Mouse (Mus musculus) cerebellum, adult 9-11 months (tissue): ENCODE results near the gene Cnot8.
"Not testable (repeated sequence)": the region's sequence is repeated elsewhere in the genome, so short reads cannot be mapped to it uniquely, and the experiment has no call there.

Experiments
- DNase-seq: peaks from one replicate; pipeline ENCODE4 v3.0.0; 2022

The Cnot8 gene

DNA sequence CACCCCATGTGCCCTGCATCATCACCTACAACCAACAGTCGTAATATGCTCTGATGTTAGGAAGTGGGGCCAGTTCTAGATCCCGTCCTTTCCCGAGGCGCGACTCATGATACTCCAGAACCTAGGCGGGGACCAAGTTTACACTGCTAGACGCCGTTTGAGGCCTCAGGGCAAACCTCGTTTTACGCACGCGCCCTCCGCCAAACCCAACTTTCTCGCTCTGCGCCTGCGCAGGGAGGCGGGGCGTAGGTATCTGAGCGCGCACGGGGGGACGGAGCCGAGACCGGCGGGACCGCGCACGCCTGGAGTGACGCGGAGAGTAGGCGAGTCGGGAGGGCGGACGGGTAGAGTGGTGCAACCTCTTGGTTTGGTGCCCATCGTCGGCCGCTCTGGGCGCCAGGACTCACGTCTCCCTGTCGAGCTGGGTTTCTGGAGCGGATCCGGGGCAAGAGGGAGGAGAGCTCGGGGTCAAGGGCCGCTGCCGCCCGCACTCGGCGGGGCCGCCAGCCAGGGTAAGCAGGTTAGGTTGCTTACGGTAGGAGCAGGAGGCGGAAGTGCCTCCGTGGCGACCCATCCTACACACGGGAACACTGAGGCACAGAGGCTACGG, at the start of gene Cnot8:
TSS of gene Cnot8 (plus strand) at position 457 of the 610 bp plus-strand sequence.
- DNase-seq: peak; percentile 100

DNA sequence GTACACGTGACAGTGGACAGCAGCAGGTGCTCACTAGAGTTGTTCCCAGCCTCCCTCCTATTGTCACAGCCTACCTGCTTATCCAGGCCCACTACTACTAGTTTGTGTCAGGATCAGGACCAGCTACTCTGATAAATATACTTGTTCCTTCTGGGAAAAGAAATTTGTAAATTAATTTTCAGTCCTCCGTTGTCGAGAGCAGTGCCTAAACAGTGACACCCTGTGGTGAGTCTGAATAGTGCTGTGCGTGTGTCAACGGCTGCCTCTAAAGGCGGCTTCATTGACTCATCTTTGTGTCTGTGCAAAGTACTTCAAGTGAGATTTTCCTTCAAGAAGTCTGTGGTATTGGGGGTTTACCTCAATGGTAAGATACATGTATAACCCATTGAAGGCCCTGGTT, 46.5 kb upstream of the Cnot8 start:
- DNase-seq: peak; percentile 47

DNA sequence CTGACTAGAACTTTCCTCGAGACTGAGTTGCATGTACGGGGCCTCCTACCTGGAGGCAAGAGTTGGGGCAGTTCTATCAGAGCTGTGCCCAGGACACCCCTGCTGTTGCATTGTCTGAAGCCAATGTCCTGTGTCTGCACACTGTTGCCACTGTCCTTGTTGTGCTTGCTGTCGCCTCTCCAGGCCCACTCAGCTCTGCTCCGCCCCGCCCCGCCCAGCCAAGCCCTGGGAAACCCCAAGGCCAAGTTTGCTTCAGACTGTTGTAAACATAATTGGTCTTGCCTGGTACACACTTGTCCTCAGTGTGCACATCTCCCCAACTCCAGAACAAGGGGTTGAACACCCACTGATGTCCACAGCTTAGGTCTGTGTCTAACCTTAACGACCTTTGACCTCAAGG, 44.2 kb upstream of the Cnot8 start:
- DNase-seq: not testable (repeated sequence)

DNA sequence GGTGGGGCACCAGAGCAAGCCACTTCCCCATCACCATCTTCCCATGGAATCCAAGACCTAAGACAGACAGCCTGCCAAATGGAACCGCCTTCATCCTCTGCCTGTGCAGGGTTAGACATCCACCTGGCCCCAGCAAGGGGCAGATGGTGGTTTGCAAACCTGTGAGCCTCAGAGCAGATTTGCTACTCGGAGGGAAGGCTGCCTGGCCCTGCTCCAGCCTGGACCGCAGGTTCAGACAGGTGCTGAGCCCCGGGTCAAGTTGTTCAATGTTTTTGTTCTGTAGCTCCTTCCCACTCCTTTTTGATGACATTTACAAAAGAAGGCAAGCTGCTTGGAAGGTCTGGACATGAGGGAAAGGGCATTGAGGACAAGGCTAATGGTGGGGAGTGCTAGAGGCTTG, 42.7 kb upstream of the Cnot8 start:
- DNase-seq: peak; percentile 87

DNA sequence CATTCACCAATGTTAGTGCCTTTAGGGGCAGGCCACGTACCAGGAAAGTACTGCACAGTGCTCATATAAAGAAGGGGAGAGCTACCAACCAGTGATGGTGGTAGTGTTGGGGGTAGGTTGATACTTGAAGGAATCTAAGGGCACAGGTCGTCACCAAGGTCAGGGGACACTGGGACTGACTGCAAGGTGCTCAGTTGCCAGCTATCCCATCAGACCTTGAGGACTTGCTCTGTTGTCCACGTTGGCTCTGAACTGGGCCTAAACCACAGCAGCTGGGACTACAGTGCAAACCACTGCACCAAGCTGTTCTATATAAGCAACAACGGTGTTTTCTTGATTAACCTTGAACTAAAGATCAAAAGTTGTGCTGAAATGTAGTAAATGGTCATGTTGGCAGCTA, 41.4 kb upstream of the Cnot8 start:
- DNase-seq: no peak

DNA sequence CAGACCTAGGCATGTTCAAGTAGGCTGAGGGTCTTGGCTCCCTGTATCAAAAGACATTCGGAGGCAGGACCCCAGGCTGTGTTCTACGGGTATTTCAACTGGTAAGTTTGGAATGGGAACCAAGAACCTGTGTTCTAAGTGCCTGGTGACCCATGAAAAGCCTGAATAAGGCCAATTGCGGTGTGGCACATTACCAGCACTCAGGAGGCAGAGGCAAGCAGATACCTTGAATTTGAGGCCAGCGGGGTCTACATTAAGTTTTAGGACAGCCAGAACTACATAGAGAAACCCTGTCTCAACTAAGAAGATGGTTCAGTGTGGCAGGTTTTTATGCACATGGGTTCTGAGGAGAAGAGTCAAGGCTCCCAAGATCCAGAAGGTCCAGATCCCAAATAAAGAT, 38.9 kb upstream of the Cnot8 start:
- no peak for DNase-seq

DNA sequence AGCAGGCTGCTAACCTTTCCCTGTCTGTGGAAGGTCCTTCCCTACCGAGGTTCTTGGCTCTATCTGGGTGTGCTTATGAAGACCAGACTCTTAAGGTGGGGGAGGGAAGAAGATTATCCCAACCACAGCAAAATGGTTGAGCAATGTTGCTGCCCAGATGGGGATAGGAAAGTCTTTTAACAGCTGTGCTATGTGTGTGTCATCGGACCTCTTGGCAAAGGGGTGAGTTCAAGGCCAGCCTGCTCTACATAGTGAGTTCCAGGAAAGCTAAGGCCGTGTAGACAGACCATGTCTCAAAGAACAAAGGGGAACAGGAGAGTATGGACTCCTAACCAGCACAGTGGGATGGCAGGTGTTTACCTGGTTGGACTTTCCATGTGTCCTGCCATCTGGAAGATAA, 31.0 kb upstream of the Cnot8 start:
- DNase-seq: no peak

DNA sequence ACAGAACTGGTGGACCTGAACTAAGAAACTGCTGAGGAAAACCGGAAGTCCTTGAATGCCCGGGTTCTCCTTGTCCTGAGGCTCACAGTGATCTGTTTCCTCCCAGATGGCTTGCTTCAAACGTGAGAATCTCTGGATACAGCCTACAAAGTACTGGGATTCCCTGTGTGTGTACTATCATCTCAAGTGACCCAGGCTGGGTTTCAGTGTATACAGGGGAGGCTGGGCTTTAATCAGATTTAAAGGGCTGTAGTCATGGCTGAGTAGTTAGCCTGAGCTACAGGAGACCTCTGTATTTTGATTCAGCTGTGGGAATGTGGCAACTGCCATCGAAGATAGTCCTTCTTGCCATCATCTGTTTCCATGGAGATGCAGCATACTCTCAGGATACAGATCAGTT, 26.7 kb upstream of the Cnot8 start:
- no peak for DNase-seq

DNA sequence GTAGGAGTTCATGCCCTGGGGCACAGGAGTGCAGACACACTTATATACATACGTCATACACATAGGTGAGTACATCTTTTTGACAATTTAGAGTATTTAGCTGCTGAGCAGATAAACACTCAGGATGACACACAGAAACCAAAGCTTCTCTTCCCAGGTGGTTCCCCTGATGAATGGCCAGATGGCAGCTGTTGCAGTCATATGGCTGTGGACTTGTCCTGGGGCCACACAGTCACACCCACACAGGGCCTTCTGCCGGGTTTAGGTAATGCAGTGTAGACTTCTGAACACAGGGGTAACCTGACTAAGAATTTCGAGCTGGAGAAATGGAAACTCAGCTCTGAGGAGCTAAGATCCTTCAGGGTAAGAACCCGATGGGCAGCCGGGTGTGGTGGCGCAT, 22.2 kb upstream of the Cnot8 start:
- peak; percentile 78 for DNase-seq

DNA sequence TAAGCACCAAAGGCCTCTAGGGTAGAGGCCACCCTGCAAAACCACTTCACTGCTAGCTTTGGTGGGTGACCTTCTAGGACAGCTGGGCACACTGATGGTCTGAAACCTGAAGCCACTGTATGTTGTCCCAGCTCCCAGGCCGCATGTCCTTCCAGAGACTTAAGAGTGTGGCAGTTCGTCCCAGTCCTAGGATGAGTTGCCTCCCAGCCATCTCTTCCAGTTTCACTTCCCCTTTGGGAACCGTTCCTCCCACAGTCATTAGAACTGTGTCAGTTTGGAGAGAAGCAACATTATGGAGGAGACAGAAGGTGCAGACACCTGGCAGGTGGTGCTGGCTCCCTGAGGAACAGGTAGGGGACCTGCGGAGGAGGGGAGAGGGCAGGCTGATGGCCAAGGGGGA, 11.4 kb upstream of the Cnot8 start:
- DNase-seq: peak; percentile 42

DNA sequence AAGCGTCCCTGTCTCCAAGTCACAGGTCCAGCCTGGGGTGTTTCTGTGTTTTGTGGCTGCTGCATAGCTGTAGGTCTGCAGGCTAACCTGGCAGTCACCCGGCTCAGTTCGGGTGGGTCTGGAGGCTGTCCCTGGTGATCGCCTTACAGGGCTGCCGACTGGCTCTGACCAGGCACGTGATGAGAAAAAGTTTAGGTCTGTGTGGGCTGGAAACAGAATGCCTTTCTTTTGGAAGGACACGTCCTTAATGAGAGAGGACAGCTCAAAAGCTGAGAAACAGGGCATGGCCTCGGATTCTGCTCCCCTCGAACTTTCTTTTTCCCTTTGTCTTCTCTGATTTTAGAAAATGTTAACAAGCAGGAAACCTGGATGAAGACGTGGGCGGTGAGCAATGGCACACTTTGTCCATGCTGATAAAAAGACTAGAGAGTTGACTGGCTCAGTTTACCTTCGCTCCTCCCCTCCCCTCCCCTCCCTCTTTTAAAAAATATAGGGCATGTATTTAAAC, 10.9 kb upstream of the Cnot8 start, which contains the start of gene Gm12248:
TSS of gene Gm12248 (minus strand) at position 114 of the 508 bp plus-strand sequence.
- no peak for DNase-seq

DNA sequence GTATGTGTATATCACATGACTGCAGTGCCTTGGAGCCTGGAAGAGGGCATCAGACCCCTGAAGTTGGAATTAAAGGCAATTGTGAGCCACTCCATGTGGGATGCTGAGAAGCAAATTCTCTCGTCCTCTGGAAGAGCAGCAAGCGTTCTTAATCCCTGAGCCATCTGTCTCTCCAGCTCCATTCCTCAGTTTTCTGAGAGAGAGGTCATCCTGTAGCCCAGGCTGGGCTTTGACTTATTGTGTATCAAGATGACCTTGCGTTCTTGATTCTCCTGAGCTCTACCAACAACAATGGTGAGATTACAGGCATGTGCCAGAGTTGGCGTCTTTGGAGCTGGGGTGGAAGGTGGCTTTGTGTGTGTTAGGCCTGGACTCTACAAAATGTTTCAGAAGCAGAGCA, 9.2 kb upstream of the Cnot8 start:
- DNase-seq: no peak

DNA sequence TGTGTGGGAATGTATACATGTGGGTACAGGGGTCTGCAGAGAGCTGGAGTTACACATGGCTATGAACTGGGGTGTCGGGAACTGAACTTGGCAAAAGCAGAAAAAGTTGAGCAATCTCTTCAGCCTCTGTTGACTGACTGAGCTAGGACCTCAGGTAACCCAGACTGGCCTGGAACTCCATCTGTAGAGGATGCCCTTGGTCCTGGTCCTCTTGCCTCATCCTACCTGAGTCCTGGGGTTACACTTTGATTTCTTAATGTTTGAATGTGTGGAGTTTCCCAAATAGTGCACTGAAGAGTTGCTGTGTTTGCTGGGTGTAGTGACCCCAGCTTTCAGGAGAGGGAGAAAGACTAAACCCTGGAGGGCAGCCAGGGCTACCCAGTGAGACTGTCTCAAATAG, 8.4 kb upstream of the Cnot8 start:
- no peak for DNase-seq

DNA sequence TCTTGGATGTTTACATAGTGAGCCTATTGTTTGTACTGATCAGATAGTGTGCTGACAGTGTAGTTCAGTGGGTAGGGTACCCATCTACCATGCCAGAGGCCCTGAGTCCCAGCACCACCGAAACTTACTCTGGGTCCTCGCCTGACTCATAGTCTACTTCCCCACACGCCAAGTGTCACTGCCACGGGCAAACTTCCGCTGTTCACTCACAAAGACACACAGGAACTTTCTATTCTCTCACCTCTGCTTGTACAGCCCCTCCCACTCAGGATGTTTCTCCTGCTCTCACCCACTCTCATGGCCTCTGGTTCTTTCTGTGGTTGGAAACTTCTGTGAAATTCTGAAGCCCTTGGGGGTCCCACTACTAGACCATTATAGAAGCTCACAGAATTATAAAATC, 7.8 kb upstream of the Cnot8 start:
- DNase-seq: peak; percentile 45

DNA sequence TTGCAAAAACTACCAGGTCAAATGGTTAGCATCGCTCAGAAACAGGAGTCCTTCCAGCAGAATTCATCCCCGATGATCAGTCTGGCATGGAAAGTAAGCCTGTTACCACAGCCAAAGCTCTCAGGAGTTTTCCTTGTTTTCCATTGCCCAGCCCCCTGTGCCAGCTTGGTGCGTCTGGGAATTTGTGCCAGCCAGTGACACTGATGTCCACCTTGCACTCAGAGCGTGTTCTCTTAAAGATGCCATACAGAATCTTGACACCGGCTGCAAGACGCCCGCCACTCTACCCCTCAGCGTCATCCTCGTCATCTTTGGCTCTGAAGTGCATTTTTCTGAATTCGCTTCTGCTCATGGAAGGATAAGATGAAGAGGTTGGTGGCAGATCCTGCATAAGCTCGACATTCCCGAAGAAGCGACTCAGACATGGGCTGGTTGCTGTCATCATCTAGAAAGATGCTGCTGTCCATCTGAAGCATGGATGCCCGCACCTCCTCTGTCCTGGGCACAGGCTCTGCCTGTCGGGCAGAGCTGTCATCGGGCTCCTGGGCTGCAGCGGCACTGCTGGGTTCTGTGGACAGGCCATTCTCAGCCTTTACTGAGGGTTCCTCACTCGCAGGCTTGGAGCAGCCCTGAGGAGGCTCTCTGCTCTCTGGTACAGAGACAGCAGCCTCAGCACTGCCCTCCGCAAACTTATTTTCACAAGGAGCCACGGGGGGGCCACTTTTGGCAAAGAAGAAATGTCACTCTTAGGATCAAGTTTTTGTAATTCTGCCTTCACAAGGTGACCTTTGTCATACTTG, 6.9 kb upstream of the Cnot8 start:
- peak; percentile 77 for DNase-seq

DNA sequence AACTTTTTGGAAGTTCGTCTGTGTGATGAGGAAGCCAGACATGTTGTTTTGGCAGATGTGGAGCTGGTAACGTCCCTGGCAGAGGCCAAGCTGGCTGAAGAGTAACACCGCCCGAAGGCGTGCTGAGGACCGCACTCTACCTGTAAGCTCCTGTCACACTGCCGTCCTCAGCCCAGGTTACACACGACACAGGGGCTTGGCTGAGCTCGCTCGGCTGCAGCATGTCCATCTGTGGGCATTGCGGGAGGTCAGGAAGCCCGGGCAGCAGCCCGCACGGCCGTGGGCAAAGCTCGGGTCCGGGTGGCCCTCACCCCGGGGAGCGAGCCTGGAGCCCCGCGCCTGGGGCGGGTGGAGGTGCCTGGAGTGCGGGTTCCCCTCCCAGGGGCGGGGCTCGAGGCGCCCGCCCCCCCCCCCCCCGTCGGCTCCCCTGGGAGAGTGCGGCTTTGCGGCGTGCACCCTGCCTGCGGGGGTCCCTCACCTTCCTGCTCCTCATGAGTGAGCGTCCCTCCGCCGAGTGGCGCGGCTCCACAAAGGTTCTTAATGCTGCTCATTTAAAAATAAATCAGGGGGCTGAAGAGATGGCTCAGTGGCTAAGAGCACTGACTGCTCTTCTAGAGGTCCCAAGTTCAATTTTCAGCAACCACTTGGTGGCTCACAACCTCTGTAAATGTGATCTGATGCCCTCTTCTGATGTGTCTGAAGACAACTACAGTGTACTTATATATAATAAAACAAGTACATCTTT, 6.2 kb upstream of the Cnot8 start:
- DNase-seq: peak; percentile 81

DNA sequence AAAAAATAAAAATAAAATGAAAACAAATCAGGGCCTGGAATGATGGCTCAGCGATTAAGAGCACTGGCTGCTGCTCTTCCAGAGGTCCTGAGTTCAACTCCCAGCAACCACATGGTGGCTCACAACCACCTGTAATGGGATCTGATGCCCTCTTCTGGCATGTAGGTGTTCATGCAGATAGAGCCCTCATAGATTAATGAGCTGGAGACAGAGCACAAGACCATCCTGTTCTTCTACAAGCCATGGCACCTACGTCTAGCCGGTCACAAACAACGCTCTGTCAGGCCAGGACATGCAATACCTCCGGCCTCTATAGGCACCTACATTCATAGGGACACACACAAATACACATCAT, 5.6 kb upstream of the Cnot8 start:
- DNase-seq: not testable (repeated sequence)

DNA sequence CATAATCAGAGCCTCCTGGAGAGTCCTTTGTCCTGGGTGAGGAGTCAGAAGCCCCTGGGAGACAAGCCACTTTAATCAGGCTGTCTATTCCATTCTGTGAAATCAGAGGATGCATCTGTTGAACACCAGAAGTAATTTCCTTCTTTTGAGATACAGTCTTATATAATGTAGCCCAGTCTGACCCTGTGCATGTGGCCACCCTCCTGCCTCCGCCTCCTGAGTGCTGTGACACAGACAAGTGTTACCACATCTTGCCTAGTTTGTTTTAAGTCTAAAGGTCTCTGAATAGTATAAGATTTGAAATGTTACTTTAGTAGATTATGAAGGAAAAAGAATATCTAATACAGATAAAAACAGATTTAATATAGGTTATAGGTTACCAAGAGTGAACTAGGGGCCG, 3.9 kb upstream of the Cnot8 start:
- DNase-seq: no peak

DNA sequence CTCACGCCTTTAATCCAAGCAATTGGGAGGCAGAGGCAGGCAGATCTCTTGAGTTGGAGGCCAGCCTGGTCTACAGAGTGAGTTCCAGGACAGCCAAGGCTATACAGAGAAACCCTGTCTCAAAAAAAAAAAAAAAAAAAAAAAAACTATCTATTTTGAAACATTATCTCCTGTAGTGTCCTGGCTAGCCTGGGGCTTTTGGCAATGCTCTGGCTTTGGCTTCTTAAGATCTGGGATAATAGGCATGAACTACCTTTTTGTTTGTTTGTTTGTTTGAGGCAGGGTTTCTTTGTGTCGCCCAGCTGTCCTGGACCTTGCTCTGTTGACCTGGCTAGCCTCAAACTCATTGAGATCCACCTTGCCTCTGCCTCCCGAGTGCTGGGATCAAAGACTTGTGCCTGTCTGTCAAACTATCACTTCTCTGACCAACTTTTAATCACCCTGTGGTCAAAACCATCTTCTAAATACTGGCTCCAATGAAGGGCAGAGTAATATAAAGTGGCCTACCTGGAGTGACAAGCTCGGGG, 2.7 kb upstream of the Cnot8 start:
- no peak for DNase-seq

DNA sequence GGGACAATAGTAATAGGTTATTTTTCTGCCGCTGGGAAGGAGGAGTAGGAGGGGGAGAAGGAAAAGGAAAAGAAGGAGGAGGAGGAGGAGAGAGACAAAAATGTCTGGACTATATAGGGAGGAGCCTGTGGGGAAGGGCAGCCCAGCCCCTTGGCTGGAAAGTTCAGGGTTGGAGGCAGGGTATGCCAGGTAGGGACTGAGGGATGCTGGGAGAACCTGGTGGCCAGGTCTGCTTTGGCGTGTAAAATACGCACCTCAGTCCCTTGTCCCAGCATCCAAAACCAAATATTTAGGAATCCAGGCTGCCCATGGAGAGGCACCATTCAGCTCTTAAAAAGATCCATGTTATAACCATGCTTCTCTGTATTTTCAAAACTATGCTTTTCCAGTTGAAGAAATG, 1.8 kb upstream of the Cnot8 start:
- DNase-seq: peak; percentile 45

DNA sequence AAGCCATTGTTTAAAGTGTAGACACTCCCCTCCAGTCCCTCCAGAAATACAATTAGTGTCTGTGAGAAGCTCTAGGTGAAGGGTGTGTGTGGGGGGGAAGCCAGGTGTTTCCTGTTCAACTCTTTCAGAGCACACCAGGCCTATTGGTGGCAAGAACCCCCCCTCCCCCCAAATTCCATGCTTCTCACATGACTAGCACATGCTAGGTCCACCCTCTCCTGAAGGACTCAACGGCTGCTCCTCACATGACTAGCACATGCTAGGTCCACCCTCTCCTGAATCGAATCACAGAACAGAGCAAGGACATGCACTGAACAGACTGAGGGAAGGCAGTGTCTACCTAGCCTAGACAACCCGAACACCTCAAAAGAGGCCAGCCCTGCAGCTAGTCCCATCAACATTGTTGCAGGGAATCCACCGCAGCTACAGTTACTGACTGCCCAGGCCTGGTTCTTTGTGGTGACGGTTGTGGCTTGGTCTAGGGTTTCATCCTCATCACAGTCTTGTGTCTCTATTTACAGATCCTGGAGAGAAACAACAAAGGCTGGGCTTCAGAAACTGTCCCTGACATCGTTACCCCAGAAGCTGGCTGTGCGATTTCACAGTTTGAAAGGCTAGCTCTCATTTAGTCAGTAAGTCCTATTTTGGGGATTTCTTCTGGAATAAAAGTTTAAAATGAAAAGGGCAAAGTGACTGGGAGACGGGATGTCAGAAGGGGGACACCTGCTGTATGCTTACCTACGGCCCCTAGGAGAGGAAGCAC, 1.2 kb upstream of the Cnot8 start:
- DNase-seq: peak; percentile 49

DNA sequence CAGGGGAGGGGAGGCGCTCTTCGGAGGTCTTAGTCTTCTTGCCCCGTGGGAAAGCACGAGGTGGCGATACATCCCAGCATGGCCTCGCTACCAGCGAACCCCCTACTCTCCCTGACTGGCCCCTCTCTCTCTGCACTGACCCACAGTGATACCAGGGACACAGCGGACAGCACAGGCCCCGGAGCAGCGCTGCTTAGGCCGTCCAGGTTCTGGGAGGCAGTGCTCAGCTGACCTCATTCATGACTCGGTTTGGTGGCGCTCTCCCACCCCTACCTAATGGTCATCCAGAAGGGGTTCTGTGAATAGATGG, 654 bp upstream of the Cnot8 start:
- no peak for DNase-seq

DNA sequence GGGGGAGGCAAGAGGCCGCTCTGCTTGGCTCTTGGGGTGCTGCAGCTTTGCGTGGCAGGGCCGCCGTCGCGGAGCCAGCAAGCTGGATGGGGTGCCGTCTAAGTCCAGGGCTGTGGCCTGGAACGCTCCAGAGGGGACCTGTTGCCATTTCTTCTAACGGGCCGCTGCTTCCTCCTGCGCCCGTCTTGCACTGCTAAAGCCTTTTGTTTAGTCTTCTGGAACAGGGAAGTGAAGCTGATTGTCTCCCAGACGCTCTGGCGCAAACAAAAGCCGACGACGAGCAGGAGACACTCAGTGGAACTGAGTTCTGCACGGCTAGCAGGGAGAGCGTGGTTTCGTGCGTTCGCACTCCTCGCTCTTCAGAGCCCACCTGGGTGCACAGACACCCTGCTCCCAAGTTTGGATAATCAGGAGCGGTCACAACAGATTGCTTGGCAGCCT, 418 bp downstream of the Cnot8 start:
- no peak for DNase-seq
